Mouse (Mus musculus): Measurements from ENCODE around the gene Cacng4. TPM values are rescaled to one million over a fixed set of nuclear protein-coding genes. Genes with fewer than 3 reads are reported as not detected.

The Cacng4 gene
- polyA plus RNA-seq, 1 experiment from 2014 or later = 1.3 TPM

DNA sequence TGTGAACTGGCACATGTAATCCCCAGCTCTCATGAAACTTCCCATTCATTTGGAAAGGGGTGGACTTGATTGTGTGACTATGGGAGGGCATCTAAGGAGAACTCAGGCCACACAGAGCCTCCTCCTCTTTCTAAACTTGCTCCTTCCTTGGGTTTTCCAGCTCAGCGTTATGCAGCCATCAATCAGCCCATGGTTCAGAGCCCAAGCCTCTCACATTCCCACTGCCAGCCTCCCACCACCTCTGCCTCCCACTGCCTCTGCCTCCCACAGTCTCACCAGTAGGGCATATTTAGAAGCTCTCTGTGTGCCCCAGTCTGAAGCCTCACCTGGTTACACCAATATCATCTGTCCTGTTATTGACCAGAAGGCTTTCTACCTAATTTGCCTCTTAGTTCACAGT lies 11.7 kb upstream of the Cacng4 start:
- 31% methylated on average over 1 of the region's 1 CpGs for WGBS
- Histone ChIP-seq H3K36me3 (ENCODE audit: insufficient read depth, low read length) (no peaks in the 10 kb centered on the region), H3K4me1 (replicated peaks; ENCODE audit: insufficient read depth, low read length) (no peaks in the 10 kb centered on the region), H3K9ac (ENCODE audit: low read depth, low read length) (no peak overlapping the region), H3K27me3 (ENCODE audit: insufficient read depth, low read length) (no peaks in the 10 kb centered on the region), H3K9me3 (replicated peaks; ENCODE audit: low read length) (no peaks in the 10 kb centered on the region), H3K4me3 (replicated peaks; ENCODE audit: low read depth, low read length) (no peak overlapping the region), H3K4me2 (ENCODE audit: low read length) (no peak overlapping the region), H3K27ac (no peak overlapping the region)
- no peak for TF ChIP-seq CTCF (IDR thresholded peaks at IDR 0.05; ENCODE audit: low read depth)
- no peak for ATAC-seq (replicated peaks; ENCODE audit: low FRiP score, low read depth)
- peak; percentile 70 for DNase-seq (ENCODE audit: low spot score)

DNA sequence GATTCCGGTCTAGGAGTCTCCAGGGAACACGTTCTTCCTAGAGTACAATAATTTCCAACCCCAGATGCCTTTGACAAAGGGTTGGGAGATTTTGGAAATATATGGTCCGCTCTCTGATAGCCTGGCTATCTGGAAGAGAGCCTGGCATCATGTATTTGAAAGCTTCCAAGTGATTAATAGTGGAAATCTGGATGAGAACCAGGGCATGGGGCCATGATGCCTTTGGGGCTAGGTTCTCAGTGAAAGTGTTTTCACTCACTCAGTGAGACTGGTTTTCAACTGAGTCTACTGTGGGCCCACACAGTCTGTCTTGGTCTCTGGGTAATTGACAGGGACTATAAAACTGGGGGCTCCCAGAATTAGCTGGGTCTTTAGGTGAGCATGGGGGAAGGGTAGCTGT lies 7.6 kb upstream of the Cacng4 start:
- DNase-seq (ENCODE audit: low spot score) = no peak
- WGBS = 78% methylated on average over 3 of the region's 3 CpGs
- TF ChIP-seq CTCF (IDR thresholded peaks at IDR 0.05; ENCODE audit: low read depth) = no peak

DNA sequence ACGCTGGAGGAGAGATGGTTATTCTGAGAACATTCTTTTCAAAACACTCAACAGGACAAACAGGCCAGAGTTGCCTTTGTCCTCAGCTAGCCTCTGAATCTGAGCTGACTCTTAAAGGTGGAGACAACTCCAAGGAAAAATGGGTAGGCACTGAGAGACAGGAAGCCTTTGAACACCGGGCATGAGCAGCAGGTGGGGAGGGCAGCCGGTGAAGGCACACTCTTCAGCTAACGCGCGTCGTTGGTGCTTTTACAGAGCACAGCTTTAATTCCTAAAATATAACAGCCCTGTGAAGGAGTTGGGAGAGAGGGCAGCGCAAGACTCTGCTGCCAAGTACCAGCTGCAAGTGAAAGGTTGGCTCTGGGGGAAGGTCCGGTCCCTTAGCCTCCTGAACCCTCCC lies 5.0 kb upstream of the Cacng4 start:
- H3K9ac ChIP-seq (ENCODE audit: low read depth, low read length) = no peak overlapping the region
- DNase-seq (ENCODE audit: low spot score) = no peak
- peaks cover 10% of the 10 kb centered on the region; the same call in 1 of the 2 replicates for H3K4me1 ChIP-seq (replicated peaks; ENCODE audit: insufficient read depth, low read length)
- peaks cover 4% of the 10 kb centered on the region; the same call in 1 of the 2 replicates for H3K27me3 ChIP-seq (ENCODE audit: insufficient read depth, low read length)
- H3K36me3 ChIP-seq (ENCODE audit: insufficient read depth, low read length) = no peaks in the 10 kb centered on the region
- H3K9me3 ChIP-seq (replicated peaks; ENCODE audit: low read length) = no peaks in the 10 kb centered on the region
- 29% methylated on average over 9 of the region's 9 CpGs for WGBS
- no peak for TF ChIP-seq CTCF (IDR thresholded peaks at IDR 0.05; ENCODE audit: low read depth)
- H3K27ac ChIP-seq = no peak overlapping the region
- no peak for ATAC-seq (replicated peaks; ENCODE audit: low FRiP score, low read depth)
- H3K4me3 ChIP-seq (replicated peaks; ENCODE audit: low read depth, low read length) = no peak overlapping the region
- H3K4me2 ChIP-seq (ENCODE audit: low read length) = no peak overlapping the region

More for the DNA sequence above, 7.6 kb upstream of the Cacng4 start:
- ATAC-seq (replicated peaks; ENCODE audit: low FRiP score, low read depth) = no peak
- Histone ChIP-seq H3K4me2 (ENCODE audit: low read length) (no peak overlapping the region), H3K27ac (no peak overlapping the region), H3K4me3 (replicated peaks; ENCODE audit: low read depth, low read length) (no peak overlapping the region), H3K9me3 (replicated peaks; ENCODE audit: low read length) (no peaks in the 10 kb centered on the region), H3K27me3 (ENCODE audit: insufficient read depth, low read length) (no peaks in the 10 kb centered on the region), H3K4me1 (replicated peaks; ENCODE audit: insufficient read depth, low read length) (no peaks in the 10 kb centered on the region), H3K9ac (ENCODE audit: low read depth, low read length) (no peak overlapping the region), H3K36me3 (ENCODE audit: insufficient read depth, low read length) (no peaks in the 10 kb centered on the region)

DNA sequence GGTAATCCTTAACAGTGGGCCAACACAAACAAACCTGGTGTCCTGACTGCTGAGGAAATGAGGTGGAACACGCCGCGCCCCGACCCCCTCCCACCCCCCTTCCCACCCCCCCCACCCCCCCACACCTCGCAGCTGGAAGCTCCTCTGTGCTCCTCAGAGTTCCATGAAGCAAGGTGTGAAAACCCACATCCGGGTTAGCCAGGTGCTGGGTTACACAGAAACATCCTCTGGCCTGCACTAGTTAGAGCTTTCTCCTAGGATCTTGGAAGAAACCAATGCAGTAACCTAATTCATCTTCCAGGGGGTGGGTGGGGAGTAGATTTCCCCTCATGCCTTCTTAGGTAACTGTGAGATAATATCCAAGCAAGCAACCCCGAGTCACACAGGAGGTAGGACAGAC lies 2.0 kb upstream of the Cacng4 start:
- no peak for DNase-seq (ENCODE audit: low spot score)
- peaks cover 23% of the 10 kb centered on the region for H3K4me1 ChIP-seq (replicated peaks; ENCODE audit: insufficient read depth, low read length)
- peaks cover 26% of the 10 kb centered on the region for H3K27me3 ChIP-seq (ENCODE audit: insufficient read depth, low read length)

DNA sequence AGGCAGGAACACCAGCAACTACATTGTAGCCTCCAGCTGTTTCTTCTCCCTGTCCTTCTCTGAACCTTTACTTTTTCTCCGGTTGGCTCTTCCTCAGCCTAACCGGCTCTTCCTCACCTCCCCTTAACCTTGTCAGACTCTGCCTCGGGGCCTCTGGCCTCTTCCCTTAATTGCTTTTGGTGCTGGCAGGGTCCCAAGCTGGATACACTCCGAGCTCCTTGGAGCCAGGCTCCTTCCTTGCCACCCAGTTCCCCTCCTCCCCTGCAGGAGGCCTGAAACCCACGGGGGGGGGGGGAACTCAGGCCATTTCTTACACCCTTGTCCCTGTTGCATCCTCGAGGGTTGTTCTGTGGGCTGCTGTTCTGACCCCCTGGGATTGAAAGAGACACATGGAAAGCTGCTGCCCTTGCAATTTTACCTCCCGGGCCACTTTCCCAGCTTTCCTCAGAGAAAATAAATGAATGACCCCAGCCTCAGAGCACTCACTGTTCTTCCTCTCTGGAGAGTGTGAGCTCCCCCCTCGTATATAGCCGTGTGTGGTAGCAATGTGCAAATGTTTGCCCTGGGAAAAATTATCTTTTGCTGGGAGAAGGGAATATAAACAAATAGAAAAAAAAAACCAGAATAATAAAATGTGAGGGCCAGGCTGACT lies 1.2 kb upstream of the Cacng4 start:
- Histone ChIP-seq H3K27ac (no peak overlapping the region), H3K9me3 (replicated peaks; ENCODE audit: low read length) (no peaks in the 10 kb centered on the region), H3K36me3 (ENCODE audit: insufficient read depth, low read length) (no peaks in the 10 kb centered on the region), H3K27me3 (ENCODE audit: insufficient read depth, low read length) (peaks cover 26% of the 10 kb centered on the region), H3K9ac (ENCODE audit: low read depth, low read length) (no peak overlapping the region), H3K4me1 (replicated peaks; ENCODE audit: insufficient read depth, low read length) (peaks cover 23% of the 10 kb centered on the region), H3K4me2 (ENCODE audit: low read length) (peak overlapping the region; percentile 98; the same call in 1 of the 2 replicates), H3K4me3 (replicated peaks; ENCODE audit: low read depth, low read length) (no peak overlapping the region)
- DNase-seq (ENCODE audit: low spot score) (no peak), ATAC-seq (replicated peaks; ENCODE audit: low FRiP score, low read depth) (no peak)
- TF ChIP-seq CTCF (IDR thresholded peaks at IDR 0.05; ENCODE audit: low read depth) = no peak
- WGBS = 1% methylated on average over 9 of the region's 9 CpGs

More for the DNA sequence above, 2.0 kb upstream of the Cacng4 start:
- H3K4me2 ChIP-seq (ENCODE audit: low read length) = no peak overlapping the region
- H3K36me3 ChIP-seq (ENCODE audit: insufficient read depth, low read length) = no peaks in the 10 kb centered on the region
- no peak for TF ChIP-seq CTCF (IDR thresholded peaks at IDR 0.05; ENCODE audit: low read depth)
- no peak overlapping the region for H3K4me3 ChIP-seq (replicated peaks; ENCODE audit: low read depth, low read length)
- no peak overlapping the region for H3K9ac ChIP-seq (ENCODE audit: low read depth, low read length)
- no peak for ATAC-seq (replicated peaks; ENCODE audit: low FRiP score, low read depth)
- WGBS = 21% methylated on average over 5 of the region's 7 CpGs
- H3K27ac ChIP-seq = no peak overlapping the region
- H3K9me3 ChIP-seq (replicated peaks; ENCODE audit: low read length) = no peaks in the 10 kb centered on the region

DNA sequence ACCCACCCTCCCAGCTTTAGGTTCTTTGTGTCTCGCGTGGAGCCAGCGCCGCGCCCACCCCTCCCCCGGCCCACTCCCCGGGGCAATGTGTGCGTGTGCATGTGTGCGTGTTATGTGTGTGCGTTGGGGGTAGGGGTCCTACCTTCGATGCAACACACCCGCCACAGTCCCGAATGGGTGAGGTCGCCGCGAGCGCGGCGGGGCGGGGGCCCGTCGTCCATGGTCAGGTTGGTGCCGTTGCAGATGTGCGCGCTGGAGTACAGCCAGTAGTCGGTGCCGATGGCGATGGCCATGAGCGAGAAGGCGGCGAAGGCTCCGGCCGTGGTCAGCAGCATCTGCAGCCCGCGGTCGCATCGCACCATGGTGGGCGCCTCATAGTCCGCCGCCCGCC lies 259 bp downstream of the Cacng4 start:
- Histone ChIP-seq H3K36me3 (ENCODE audit: insufficient read depth, low read length) (no peaks in the 10 kb centered on the region), H3K9me3 (replicated peaks; ENCODE audit: low read length) (no peaks in the 10 kb centered on the region), H3K27me3 (ENCODE audit: insufficient read depth, low read length) (peaks cover 26% of the 10 kb centered on the region), H3K4me2 (ENCODE audit: low read length) (peak overlapping the region; percentile 98), H3K4me3 (replicated peaks; ENCODE audit: low read depth, low read length) (peak overlapping the region; percentile 59), H3K4me1 (replicated peaks; ENCODE audit: insufficient read depth, low read length) (peaks cover 23% of the 10 kb centered on the region), H3K9ac (ENCODE audit: low read depth, low read length) (peak overlapping the region; percentile 37; the same call in 1 of the 2 replicates), H3K27ac (no peak overlapping the region)
- TF ChIP-seq CTCF (IDR thresholded peaks at IDR 0.05; ENCODE audit: low read depth) = no peak
- 0% methylated on average over 41 of the region's 41 CpGs for WGBS
- ATAC-seq (replicated peaks; ENCODE audit: low FRiP score, low read depth) (no peak), DNase-seq (ENCODE audit: low spot score) (no peak)

All from kidney, postnatal 0 days (tissue).